Mouse (Mus musculus): ENCODE data around the gene Ncoa5.
A peak's percentile ranks its signal among the peaks of the same experiment; 100 is the strongest.

Ncoa5 gene

DNA sequence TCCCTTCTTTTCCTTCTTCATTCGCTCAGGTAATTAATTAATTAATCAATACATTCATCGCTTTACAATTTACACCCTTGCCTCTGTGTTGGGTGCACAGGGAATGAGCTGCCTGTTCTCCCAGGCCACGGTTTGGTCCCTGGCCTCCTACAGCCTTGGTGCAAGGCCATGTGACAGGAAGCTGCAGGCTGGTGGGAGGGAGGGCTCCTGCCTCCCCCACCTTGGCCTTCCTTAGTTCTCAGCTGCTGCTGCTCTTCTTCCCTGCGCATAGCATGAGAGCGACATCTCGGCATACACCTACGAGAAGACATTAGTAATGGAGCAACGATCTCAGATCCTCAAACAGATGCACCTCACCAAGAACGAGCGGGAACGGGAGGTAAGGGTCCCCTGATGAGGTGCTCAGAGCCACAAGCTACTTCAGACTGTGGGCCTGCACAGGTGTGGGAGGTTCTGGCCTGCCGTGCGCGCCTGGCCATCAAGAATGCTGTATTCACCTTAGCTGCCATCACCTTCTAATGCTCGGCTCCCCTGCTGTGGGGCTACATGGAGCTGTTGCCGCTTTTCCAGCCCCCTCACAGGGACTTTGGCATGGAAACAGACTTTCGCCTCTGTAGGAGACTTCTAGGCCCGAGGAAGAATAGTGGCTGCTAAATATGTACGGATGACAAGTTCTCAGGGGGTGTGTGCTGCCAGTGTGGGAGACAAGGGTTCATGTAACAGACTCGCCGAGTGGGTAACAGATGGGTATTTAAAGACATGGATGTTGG is 39.8 kb downstream of the Ncoa5 start:
- no peak for DNase-seq (ENCODE audit: low spot score)

DNA sequence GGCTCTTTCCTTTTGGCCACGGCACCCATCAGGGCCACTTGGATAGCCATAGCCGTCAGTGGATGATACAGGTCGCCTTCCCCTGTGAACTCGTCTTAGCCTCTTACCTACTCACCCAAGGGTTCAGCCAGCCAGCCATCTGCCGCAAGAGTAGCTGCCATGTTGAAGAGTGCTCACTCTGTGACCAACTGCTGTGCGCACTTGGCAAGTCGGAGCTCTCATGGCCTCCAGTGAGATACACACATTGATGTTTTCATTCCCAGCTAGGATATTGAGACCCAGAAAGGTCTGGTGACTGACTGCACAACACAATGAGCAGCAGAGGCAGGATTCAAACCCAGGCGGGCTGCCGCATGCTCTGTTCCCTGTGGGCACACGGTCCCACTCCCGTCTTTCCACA is 40.5 kb downstream of the Ncoa5 start:
- DNase-seq (ENCODE audit: low spot score): no peak

DNA sequence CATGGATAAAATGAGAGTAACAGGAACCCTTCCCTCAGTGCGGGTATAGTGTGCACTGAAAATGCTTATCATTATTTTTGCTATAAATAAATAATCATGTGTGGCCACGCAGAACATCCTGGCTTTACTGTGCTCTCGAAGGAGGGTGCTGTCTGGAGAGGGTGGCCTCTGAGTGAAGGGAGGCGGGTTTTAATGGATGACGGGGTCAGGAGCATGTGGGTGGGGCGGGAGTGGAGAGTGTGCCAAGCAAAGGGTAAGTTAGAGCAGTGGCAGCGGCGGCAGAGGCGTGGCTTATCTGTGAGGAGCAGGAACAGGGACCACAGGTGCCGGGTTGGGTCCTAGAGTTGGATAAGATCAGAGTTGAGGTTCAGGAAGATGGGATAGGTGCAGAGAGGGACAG is 42.9 kb downstream of the Ncoa5 start:
- no peak for DNase-seq (ENCODE audit: low spot score)

DNA sequence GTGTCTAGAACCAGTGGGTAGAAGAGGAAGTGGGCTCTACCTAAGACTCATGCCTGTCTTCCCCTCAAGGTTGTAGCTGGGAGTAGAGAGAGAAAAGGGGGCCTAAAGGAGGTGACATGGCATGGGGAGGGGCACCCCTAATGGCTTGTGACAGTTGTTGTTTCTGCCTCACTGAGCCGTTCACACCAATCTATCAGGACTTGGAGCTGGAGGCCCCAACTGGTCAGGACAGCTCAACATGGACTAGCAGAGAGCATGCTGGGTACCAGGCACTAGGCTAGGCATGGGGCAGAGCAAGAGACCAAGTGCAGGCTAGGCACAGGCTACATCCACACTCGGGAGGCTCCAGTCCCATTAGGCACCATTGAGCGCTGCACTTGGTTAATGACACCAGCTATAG is 43.6 kb downstream of the Ncoa5 start:
- DNase-seq (ENCODE audit: low spot score): no peak

DNA sequence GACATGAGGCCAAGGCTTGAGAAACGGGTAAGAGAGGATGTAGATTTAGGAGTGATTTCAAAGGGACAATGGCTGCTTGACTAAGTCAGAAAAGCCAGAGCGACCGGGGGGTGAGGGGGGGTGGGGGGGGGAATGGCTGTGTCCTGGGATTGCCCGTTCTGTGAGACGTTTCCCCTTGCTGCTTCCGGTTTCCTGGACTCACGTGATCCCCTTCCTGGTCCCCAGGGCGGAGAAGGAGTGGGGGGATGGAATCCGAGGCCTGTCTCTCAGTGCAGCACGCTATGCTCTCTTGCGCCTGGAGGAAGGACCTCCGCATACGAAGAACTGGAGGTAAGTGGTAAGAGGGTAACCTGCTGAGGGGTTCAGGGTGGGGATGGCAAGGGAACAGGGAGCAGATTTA is 45.9 kb downstream of the Ncoa5 start:
- DNase-seq (ENCODE audit: low spot score): no peak

DNA sequence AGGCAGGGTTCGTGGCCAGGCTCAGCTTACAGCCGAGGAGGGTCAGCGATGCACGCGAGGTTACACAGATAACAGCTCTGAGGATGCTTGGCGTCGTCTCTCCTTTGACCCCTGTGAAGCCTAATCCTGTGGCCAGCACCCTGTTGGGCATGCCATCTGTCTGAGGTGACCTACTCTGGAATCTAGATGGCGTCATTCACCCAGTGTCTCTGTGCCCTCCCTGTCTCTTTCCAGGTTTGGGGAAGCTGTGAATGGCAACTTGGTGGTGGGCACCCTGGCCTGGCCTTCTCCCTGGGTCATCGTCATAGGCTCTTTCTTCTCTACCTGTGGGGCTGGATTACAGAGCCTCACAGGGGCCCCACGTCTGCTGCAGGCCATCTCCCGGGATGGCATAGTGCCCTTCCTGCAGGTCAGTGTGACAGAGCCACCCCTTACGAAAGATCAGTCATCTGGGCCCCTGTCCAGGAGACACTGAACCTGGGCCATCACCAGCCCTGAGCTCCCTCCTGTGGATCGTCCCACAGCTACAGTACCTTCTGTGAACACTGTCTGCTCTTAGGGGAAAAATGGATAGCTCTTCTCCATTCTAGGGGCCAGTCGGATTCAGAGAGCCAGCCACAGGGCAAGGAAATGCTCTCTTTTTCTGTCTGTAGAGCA is 48.2 kb downstream of the Ncoa5 start:
- no peak for DNase-seq (ENCODE audit: low spot score)

DNA sequence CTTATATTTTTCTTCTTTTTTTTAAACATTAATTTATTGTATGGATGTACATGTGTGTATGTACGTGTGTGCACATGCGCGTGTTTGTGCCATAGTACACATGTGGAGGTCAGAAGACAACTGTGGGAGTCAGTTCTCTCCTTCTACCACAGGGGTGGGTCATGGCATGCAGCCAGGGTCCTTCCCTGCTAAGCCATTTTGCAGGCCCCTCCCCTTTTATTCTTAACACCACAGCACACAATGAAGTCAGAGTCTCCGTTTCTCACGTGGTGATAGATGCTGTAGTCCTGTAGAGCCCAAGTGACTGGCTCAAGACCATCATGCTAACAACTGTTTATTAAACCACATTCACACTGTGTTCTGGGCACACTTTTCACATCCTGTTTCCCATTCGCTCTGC is 48.7 kb downstream of the Ncoa5 start:
- no peak for DNase-seq (ENCODE audit: low spot score)

DNA sequence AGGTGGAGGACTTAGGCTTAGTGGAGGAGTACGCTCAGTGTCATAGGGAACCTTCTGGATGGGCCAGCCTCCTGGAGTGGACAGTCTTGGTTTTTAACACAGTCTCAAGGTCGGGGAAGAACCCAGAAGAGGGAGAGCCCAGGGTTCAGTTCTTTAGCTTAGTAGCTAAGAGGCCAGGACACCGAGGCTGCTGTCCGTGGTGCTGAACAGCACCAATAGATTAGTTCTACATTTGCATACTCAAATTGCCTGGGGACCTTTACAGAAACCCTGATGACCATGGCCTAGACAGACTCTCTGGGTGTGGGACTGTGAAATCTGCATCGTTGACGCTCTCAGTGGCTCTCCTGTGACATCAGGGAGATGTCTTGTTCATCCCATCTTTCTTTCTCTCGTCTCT is 54.9 kb downstream of the Ncoa5 start:
- DNase-seq (ENCODE audit: low spot score): peak; percentile 84

DNA sequence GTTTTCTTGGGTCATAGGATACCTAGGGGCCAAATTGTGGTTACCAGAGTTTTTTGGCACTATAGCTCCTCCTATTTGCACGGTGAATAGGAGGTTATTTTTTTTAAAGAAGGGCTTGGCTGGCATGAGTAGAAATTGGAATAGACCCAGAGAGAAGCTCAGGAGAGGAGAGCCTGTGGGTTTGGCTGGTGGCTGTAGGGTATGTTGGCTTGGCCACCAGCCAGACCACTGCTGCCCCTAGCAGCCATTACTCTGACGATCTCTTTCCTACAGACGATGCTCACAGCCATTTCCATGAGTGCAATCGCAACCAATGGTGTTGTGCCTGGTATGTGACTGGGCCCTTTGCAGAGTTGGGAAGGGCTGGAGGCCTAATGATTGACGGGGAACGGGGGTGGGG is 59.1 kb downstream of the Ncoa5 start:
- DNase-seq (ENCODE audit: low spot score): no peak

DNA sequence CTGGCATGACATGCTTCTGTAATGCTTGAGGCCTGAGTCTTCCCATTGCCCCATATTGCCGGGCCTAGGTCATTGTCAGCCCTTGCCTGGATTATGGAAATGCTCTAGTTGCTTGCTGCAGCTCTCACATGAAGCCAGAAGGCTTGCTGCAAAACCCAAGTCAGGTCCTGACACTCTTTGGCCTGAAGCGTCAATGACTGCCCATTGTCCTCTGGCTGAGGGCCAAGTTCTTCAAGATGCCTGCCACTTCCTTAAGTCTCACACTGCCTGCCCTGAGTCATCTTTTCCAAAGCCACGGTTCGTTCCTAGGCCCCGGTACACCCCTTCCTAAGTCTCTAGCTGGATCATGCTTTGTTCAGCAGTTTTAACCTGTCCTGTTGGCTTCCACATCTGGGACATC is 62.0 kb downstream of the Ncoa5 start:
- DNase-seq (ENCODE audit: low spot score): no peak

DNA sequence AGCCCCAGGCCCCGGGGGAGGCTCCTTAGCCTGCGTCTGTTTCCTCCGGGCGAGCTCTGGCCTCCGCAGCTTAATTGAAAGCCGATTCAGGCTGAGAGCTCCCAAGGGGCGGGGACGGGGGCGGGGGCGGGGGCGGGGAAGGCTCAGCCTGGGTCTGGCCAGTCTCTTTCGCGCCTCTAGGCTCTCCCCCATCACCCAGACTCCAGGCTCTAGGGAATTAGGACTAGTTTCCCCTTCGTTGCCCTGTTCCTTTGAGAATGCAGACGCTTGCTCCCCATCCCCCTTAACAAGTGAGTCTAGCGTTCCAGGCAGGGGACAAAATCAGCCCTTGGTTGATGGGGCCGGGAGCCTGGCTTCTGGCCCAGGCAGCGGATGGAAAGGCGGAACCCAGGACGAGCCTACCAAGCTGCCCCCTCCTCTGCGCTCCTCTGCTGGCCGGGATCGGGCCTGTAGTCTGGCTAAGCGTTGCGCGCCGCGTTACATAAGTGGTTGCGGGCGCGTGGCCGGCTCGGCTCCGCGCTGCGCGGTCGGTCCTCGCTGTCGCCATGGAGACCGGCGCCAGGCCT is 64.0 kb downstream of the Ncoa5 start:
- DNase-seq (ENCODE audit: low spot score): no peak

DNA sequence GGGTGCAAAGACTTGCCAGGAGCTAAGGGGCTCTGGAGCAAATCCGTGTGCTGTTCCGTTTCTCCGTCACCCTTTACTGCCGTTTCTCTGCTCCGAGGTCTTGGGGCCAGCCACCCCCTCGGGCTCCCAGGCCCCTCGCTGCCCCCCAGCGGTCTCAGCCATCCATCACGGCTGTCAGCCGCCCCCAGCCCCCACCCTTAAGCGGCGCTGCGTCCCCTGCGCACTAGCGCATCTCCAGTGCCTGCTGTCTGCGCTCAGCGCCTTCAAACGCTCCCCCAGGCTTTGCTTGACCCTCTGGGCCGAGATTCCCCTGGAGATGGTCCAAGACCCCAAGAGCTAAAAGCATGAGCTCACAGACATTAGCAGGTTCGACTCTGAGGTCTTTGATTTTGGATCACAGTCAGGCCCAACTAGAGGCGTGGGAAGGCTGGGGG is 65.3 kb downstream of the Ncoa5 start:
- no peak for DNase-seq (ENCODE audit: low spot score)

DNA sequence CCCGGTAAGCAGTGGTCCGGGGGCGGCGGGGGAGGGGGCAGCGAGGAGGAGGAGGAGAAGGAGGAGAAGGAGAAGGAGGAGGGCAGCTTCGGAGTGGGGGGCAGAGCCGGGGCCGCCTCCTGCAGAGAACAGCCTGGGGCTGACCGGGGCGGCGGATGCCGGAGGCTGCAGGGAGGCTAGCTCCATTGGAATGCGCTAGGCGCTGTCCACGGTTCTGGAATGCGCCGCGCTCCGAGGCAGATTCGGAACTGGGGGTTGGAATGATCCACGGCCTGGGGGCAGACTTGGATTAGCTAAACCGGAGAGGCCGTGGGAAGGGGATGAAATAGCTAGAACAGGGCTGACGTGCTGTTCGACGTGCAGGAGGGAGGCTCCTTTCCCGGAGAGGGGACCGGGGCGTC is 66.2 kb downstream of the Ncoa5 start:
- peak; percentile 88 for DNase-seq (ENCODE audit: low spot score)

DNA sequence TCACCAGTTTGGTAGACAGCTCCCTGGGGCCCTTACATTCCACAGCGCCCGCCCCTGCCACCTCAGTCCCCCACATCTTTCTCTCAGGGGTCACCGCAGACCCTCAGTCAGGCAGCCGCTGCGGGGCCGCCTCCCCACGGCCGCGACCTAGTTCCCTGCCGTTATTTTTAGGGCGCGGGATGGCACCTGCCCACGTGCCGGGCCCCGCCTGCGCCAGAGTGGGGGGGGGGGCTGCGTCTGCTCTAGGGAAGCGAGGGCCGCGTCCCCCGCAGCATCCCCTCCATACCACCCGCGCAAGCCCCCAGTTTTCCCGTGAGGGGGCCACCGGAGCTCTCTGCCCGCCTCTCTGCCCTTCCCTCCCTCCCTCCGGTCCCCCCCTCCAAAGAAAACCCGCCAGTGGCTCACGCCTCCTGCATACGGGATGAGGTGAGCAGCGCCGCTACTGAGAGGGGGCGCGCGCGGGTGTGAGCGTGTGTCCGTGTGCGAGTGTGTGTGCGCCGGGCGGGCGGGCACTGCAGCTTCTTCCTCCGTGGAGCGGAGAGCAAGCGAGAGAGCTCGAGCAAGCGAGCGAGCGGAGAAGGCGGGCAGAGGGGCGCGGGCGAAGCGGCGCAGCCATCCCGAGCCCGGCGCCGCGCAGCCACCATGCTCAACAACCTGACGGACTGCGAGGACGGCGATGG is 66.8 kb downstream of the Ncoa5 start:
- no peak for DNase-seq (ENCODE audit: low spot score)

DNA sequence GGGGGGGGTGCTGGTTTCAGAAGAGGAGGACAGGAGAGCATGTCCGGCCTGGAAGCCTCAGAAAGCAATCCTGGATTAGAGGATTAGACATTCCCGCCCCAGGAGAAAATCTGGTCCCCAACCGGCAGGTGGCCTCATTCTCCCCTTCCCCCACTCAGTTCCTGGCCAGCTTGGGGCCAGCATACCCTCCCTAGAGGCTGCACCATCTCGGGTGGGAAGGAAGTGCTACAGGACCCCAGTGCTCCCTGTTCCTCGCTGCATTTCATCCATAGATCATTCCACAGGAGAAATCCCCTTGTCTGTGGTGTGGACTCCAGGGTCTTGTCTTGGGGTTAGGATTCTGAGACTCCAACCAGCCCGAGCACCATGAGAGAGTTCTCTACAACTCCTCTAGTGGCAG is 67.5 kb downstream of the Ncoa5 start:
- DNase-seq (ENCODE audit: low spot score): no peak

DNA sequence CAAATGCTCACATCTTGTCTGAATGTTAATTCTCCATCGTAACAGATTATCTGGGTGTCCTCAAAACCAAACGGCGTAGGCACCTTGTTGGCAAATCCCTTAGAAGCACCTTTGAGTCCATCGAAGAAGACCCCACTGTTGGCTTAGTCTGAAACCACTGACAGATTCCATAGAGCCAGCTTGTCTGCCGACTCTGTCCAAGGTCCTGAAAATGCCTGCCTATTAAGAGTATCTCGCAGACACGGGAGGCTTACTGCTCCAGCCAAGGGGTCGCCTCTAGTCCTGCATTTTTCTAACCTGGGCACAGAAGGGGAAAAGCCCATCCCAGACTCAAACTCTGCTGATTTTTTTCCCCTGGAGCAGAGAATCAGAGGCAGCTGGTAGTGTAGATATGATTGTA is 68.3 kb downstream of the Ncoa5 start:
- DNase-seq (ENCODE audit: low spot score): peak; percentile 67

DNA sequence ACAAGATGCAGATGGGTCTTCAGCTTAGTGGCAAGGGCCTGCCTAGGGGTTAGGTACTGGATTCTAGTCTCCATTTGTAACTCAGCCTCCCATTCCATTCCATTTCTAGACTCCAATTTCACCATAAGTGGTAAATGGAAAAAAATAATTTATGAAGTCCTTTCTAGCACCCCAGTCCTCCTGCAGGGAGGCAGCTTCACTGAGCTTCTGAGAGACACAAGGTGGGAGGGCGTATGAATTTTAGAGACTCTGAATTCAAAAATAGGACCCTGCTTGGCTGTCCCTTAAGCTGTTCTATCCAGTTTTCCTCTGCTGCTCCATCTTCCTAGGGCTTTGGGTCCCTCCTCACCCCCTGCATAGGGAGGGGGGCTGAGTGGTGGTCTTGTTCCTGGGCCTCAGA is 69.7 kb downstream of the Ncoa5 start:
- no peak for DNase-seq (ENCODE audit: low spot score)

DNA sequence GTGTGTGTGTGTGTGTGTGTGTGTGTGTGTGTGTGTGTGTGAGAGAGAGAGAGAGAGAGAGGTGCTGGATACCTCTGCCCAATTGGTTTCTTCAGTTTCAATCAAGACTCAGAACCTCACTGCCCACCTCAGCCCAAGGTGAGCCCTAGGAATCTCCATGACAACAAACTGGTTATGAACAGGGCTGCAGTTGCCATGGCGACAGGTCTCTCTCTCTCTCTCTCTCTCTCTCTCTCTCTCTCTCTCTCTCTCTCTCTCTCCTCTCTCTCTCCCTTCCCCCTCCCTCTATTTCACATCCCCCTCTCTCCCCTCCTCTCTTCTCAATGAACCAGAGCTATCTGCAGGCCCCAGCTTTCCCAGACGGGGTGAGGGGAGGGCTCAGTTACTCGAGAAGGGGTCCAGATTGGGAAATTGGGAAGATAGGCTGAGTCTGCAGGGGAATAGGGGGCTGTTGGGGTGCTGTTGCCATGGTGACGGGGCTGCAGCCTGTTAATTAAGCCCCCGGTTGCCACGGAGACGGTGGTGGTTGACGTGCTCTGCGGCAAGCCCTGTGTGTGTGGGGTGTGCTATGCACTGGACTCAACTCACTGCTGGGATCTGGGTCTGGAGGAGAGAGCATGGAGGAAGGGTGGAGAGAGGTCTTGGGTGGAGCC is 70.3 kb downstream of the Ncoa5 start:
- DNase-seq (ENCODE audit: low spot score): no peak

DNA sequence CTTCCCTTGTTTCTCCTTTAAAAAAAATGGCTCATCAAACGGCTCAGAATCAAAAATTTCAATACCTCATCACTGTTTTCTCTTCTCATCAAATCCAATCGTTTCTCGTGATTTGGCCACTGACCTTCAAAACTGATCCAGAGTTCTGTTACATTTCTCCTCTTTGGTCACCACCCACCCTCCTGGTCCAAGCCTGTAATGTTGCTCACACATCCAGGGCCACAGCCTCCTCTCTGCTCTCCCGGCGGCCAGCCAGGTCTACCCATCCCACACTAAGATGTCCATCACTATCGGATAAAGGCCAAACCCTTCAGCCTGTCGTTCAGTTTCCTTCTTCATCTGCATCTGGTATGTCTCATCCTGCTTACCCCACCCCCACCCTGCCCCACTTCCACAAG is 72.5 kb downstream of the Ncoa5 start:
- no peak for DNase-seq (ENCODE audit: low spot score)

DNA sequence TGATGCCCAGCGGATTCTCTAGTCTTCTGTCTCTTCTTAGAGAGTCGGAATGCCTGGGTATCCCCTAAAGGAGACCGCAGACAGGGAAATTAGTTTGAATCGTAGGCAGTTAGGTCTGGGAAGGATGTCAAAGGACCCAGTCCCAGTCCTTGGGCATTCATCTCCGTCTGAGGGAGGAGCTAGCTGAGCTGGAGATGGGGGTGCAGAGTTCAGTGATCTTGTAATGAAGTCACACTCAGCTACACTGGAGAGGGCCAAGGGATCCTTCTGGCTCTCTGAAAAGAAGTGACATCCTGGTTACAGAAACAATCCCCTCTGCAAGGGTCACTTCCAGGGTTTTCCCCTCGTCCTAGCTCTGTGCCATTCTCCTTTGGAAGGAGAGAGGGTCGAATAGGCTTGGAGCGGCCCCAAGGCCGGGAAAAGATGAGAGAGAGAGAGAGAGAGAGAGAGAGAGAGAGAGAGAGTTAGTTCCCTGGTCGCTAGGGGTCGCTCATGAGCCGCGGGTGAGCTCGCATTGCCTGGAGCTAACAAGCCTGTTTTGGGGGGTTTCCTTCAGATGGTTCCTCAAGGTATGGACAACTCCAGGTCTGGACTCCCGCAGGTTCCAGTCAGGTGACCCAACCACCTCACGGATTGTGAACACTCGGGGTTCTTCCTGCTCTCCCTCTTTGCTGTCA is 73.0 kb downstream of the Ncoa5 start:
- DNase-seq (ENCODE audit: low spot score): peak; percentile 83

DNA sequence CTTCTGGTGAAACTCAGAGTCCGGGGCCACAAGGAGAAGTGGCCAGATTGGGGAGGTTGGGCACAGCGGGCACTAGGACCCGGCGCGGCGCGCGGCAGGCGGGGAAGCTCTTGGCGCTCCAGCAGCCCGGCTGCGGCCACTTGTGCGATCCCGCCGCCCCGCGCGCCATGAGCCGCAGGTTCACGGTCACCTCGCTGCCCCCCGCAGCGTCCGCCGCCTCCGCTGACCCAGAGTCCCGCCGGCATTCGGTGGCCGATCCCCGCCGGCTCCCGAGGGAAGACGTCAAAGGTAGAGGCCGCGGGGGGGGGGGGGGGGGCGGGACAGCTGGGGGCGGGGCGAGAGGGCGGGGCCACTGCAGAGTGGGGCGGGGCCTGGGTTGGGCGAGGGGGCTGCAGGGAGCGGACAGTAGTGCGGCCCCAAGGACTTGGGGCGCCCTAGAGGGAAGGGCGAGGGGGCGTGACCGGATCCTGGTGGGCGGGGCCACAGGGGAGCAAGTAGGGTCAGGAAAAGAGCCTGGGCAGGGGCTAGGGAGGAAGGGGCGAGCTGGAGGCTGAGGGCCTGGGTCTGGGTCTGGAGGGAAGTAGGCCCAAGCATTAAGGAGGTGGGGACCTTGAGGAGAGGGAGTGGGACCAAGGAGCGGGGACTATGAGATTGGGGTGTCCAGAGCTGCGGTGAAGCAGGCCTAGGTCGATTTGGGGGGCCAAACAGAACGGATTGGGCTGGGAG is 73.8 kb downstream of the Ncoa5 start, which contains the start of gene Slc12a5:
Gene Slc12a5 (plus strand): TSS at position 87 of the 726 bp plus-strand sequence.
- DNase-seq (ENCODE audit: low spot score): peak; percentile 79

All from testis, postnatal 10 days (tissue).